Mouse (Mus musculus): ENCODE results near the gene Mrtfa. TPM values are rescaled to one million over a fixed set of nuclear protein-coding genes. Genes with fewer than 3 reads are reported as not detected.

Mrtfa gene
- polyA plus RNA-seq, 1 experiment from 2014 or later: 25.7 TPM

GRCm38 (mm10) chr15:81010114-81010513 is 180.4 kb downstream of the Mrtfa start:
- Histone ChIP-seq H3K4me1 (no peaks in the 10 kb centered on the region), H3K27ac (peak overlapping the region; percentile 11; the same call in 1 of the 2 replicates), H3K36me3 (replicated peaks) (peaks cover 77% of the 10 kb centered on the region), H3K9ac (no peak overlapping the region), H3K27me3 (no peaks in the 10 kb centered on the region), H3K9me3 (no peaks in the 10 kb centered on the region), H3K4me3 (replicated peaks) (no peak overlapping the region), H3K4me2 (no peak overlapping the region)
- WGBS: 84% methylated on average over 7 of the region's 7 CpGs
- ATAC-seq (ENCODE audit: low FRiP score): no peak

- no peak overlapping the region for H3K27ac ChIP-seq
- peaks cover 66% of the 10 kb centered on the region for H3K36me3 ChIP-seq (replicated peaks)
- H3K4me2 ChIP-seq: no peak overlapping the region
- no peak for ATAC-seq (ENCODE audit: low FRiP score)
- 67% methylated on average over 10 of the region's 10 CpGs for WGBS
- H3K9me3 ChIP-seq: no peaks in the 10 kb centered on the region
- no peak overlapping the region for H3K9ac ChIP-seq
- no peaks in the 10 kb centered on the region for H3K4me1 ChIP-seq
- no peaks in the 10 kb centered on the region for H3K27me3 ChIP-seq
- H3K4me3 ChIP-seq (replicated peaks): no peak overlapping the region
Measured at GRCm38 (mm10) chr15:81008689-81009123, 181.9 kb downstream of the Mrtfa start.

GRCm38 (mm10) chr15:81007905-81008304 is 182.7 kb downstream of the Mrtfa start:
- Histone ChIP-seq H3K27ac (no peak overlapping the region), H3K9ac (no peak overlapping the region), H3K36me3 (replicated peaks) (peaks cover 63% of the 10 kb centered on the region), H3K4me3 (replicated peaks) (no peak overlapping the region), H3K27me3 (no peaks in the 10 kb centered on the region), H3K4me1 (no peaks in the 10 kb centered on the region), H3K4me2 (no peak overlapping the region), H3K9me3 (no peaks in the 10 kb centered on the region)
- WGBS: 90% methylated on average over 8 of the region's 8 CpGs
- ATAC-seq (ENCODE audit: low FRiP score): no peak

- Histone ChIP-seq H3K4me1 (no peaks in the 10 kb centered on the region), H3K27ac (no peak overlapping the region), H3K9me3 (no peaks in the 10 kb centered on the region), H3K4me3 (replicated peaks) (no peak overlapping the region), H3K4me2 (no peak overlapping the region), H3K27me3 (no peaks in the 10 kb centered on the region), H3K9ac (no peak overlapping the region), H3K36me3 (replicated peaks) (peaks cover 58% of the 10 kb centered on the region)
- ATAC-seq (ENCODE audit: low FRiP score): no peak
- WGBS: 92% methylated on average over 9 of the region's 9 CpGs
Measured at GRCm38 (mm10) chr15:81007339-81007738, 183.2 kb downstream of the Mrtfa start.

GRCm38 (mm10) chr15:81006127-81006735 is 184.3 kb downstream of the Mrtfa start:
- Histone ChIP-seq H3K4me3 (replicated peaks) (no peak overlapping the region), H3K4me1 (no peaks in the 10 kb centered on the region), H3K9me3 (no peaks in the 10 kb centered on the region), H3K27me3 (no peaks in the 10 kb centered on the region), H3K4me2 (no peak overlapping the region), H3K9ac (no peak overlapping the region), H3K36me3 (replicated peaks) (peaks cover 47% of the 10 kb centered on the region), H3K27ac (no peak overlapping the region)
- ATAC-seq (ENCODE audit: low FRiP score): no peak
- 89% methylated on average over 10 of the region's 10 CpGs for WGBS

- no peaks in the 10 kb centered on the region for H3K9me3 ChIP-seq
- no peak overlapping the region; the same call in 1 of the 2 replicates for H3K27ac ChIP-seq
- H3K4me1 ChIP-seq: 0 out of 2 replicates have a peak, but pooled peaks cover 4% of the 10 kb centered on the region
- H3K9ac ChIP-seq: no peak overlapping the region
- no peak for ATAC-seq (ENCODE audit: low FRiP score)
- H3K4me2 ChIP-seq: no peak overlapping the region
- WGBS: 51% methylated on average over 3 of the region's 4 CpGs
- H3K36me3 ChIP-seq (replicated peaks): peaks cover 8% of the 10 kb centered on the region; the same call in 1 of the 2 replicates
- no peaks in the 10 kb centered on the region for H3K27me3 ChIP-seq
- H3K4me3 ChIP-seq (replicated peaks): no peak overlapping the region
Measured at GRCm38 (mm10) chr15:81000419-81001138, 190.0 kb downstream of the Mrtfa start.

- H3K27ac ChIP-seq: no peak overlapping the region
- no peaks in the 10 kb centered on the region for H3K36me3 ChIP-seq (replicated peaks)
- H3K4me2 ChIP-seq: no peak overlapping the region
- H3K4me3 ChIP-seq (replicated peaks): no peak overlapping the region
- 0 out of 2 replicates have a peak, but pooled peaks cover 4% of the 10 kb centered on the region for H3K4me1 ChIP-seq
- no peaks in the 10 kb centered on the region for H3K9me3 ChIP-seq
- H3K9ac ChIP-seq: no peak overlapping the region
- no peaks in the 10 kb centered on the region for H3K27me3 ChIP-seq
- 76% methylated on average over 1 of the region's 1 CpGs for WGBS
- no peak for ATAC-seq (ENCODE audit: low FRiP score)
Measured at GRCm38 (mm10) chr15:80997077-80997476, 193.5 kb downstream of the Mrtfa start.

GRCm38 (mm10) chr15:80996090-80996835 is 194.3 kb downstream of the Mrtfa start:
- Histone ChIP-seq H3K9ac (no peak overlapping the region), H3K27ac (no peak overlapping the region), H3K4me2 (no peak overlapping the region), H3K9me3 (no peaks in the 10 kb centered on the region), H3K4me3 (replicated peaks) (no peak overlapping the region), H3K4me1 (0 out of 2 replicates have a peak, but pooled peaks cover 4% of the 10 kb centered on the region), H3K27me3 (no peaks in the 10 kb centered on the region), H3K36me3 (replicated peaks) (no peaks in the 10 kb centered on the region)
- whole genome bisulfite sequencing: 84% methylated on average over 6 of the region's 6 CpGs
- no peak for ATAC-seq (ENCODE audit: low FRiP score)

GRCm38 (mm10) chr15:80994959-80995358 is 195.6 kb downstream of the Mrtfa start:
- no peaks in the 10 kb centered on the region for H3K27me3 ChIP-seq
- H3K4me1 ChIP-seq: no peaks in the 10 kb centered on the region
- H3K27ac ChIP-seq: no peak overlapping the region
- H3K4me3 ChIP-seq (replicated peaks): no peak overlapping the region
- no peak overlapping the region for H3K4me2 ChIP-seq
- no peaks in the 10 kb centered on the region for H3K9me3 ChIP-seq
- ATAC-seq (ENCODE audit: low FRiP score): no peak
- H3K36me3 ChIP-seq (replicated peaks): no peaks in the 10 kb centered on the region
- H3K9ac ChIP-seq: no peak overlapping the region
- WGBS: 88% methylated on average over 5 of the region's 5 CpGs

- no peak for ATAC-seq (ENCODE audit: low FRiP score)
- no peaks in the 10 kb centered on the region for H3K27me3 ChIP-seq
- H3K4me3 ChIP-seq (replicated peaks): no peak overlapping the region
- H3K9ac ChIP-seq: no peak overlapping the region
- H3K27ac ChIP-seq: no peak overlapping the region
- no peaks in the 10 kb centered on the region for H3K36me3 ChIP-seq (replicated peaks)
- no peaks in the 10 kb centered on the region for H3K4me1 ChIP-seq
- no peak overlapping the region for H3K4me2 ChIP-seq
- H3K9me3 ChIP-seq: no peaks in the 10 kb centered on the region
- WGBS: 78% methylated on average over 3 of the region's 3 CpGs
Measured at GRCm38 (mm10) chr15:80989712-80990111, 200.8 kb downstream of the Mrtfa start.

GRCm38 (mm10) chr15:80988331-80988730 is 202.2 kb downstream of the Mrtfa start:
- no peak for ATAC-seq (ENCODE audit: low FRiP score)
- no peaks in the 10 kb centered on the region for H3K9me3 ChIP-seq
- H3K4me1 ChIP-seq: no peaks in the 10 kb centered on the region

GRCm38 (mm10) chr15:80983264-80983663 is 207.3 kb downstream of the Mrtfa start:
- H3K27me3 ChIP-seq: no peaks in the 10 kb centered on the region
- WGBS: 82% methylated on average over 2 of the region's 2 CpGs
- no peak for ATAC-seq (ENCODE audit: low FRiP score)

More at GRCm38 (mm10) chr15:80988331-80988730, 202.2 kb downstream of the Mrtfa start:
- no peak overlapping the region for H3K9ac ChIP-seq
- WGBS: 68% methylated on average over 1 of the region's 1 CpGs
- no peak overlapping the region for H3K4me2 ChIP-seq
- no peak overlapping the region for H3K27ac ChIP-seq
- no peak overlapping the region for H3K4me3 ChIP-seq (replicated peaks)
- no peaks in the 10 kb centered on the region for H3K36me3 ChIP-seq (replicated peaks)
- no peaks in the 10 kb centered on the region for H3K27me3 ChIP-seq

More at GRCm38 (mm10) chr15:80983264-80983663, 207.3 kb downstream of the Mrtfa start:
- Histone ChIP-seq H3K9ac (no peak overlapping the region), H3K4me1 (peaks cover 7% of the 10 kb centered on the region), H3K9me3 (no peaks in the 10 kb centered on the region), H3K4me2 (no peak overlapping the region), H3K4me3 (replicated peaks) (no peak overlapping the region), H3K36me3 (replicated peaks) (no peaks in the 10 kb centered on the region), H3K27ac (no peak overlapping the region)

All from forebrain, embryonic 12.5 days (tissue).